Mouse (Mus musculus): ENCODE measurements around the gene Tmbim1. TPM values are rescaled to one million over a fixed set of nuclear protein-coding genes. Genes with fewer than 3 reads are reported as not detected.

Tmbim1 gene
- 7.7 and 8.7 TPM in 2 replicates for polyA plus RNA-seq (2012; rRNA removed)

DNA sequence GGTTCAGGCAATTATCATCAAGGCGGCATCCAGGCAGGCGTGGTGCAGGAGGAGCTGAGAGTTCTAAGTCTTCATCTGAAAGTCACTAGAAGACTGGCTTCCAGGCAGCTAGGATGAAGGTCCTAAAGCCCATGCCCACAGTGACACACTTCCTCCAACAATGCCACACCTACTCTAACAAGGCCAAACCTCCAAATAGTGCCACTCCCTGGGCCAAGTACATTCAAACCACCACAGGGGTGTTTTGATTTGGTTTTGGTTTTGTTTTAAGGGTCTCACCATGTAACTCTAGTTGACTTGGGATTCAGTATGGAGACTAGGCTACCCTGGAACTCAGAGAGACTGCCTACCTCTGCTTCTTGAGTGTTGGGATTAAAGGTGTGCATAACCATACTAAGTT lies at the start of gene Tmbim1:
Tmbim1 (minus strand) TSS at position 101 of the 400 bp plus-strand sequence.

DNA sequence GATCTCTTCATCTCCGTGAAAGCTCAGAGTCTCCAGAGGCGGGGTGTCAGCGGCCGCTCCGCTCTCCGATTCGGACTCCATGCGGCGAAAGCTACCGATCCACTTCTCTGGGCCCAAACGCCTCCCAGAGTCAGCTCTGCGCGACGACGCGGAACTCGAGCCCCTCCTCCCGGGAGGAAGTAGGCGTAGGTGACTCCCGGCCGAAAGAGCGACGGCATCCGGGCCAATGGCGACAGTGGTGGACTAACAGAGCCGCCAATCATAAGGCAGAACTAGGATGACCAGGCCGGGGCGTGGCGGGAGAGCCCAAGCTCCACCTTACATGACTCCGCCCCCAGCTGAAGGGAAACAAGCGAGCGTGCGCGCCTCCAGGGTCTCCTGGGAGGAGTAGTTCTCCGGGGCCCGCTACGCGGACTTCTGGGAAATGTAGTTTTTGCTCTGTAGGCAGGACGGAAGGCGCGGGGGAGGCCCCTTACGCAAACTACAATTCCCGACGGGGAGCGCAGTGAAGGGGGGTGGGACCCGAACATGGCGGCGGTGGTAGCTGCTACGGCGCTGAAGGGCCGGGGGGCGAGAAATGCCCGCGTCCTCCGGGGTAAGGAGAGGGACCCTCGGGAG lies 20.8 kb downstream of the Tmbim1 start, which contains the start of the genes Aamp and Pnkd:
Aamp (minus strand) TSS at position 196 of the 618 bp plus-strand sequence.
Pnkd (plus strand) TSS at position 388 of the 618 bp plus-strand sequence.

GRCm38 (mm10) chr1:74278538-74278937 lies 26.9 kb downstream of the Tmbim1 start, which contains the start of gene Gpbar1:
Gene Gpbar1 (plus strand): TSS chr1:74278550.

Other genes with a start within 250 kb of the Tmbim1 start
- 6.3 TPM in 2 replicates for gene Tns1, start 181.2 kb downstream of the Tmbim1 start, polyA plus RNA-seq (2012; rRNA removed)
- 0.05 and 0.07 TPM in 2 replicates for gene Rufy4, start 180.1 kb downstream of the Tmbim1 start, polyA plus RNA-seq (2012; rRNA removed)
- gene Cxcr2, start 151.6 kb downstream of the Tmbim1 start, polyA plus RNA-seq (2012; rRNA removed): 0.53 and 0.91 TPM in 2 replicates
- gene Cxcr1, start 111.0 kb downstream of the Tmbim1 start, polyA plus RNA-seq (2012; rRNA removed): 0.06 TPM in 1 of 2 replicates, not detected in the other
- 95.7 and 105 TPM in 2 replicates for gene Arpc2, start 69.5 kb downstream of the Tmbim1 start, polyA plus RNA-seq (2012; rRNA removed)
- gene Gpbar1, start 27.1 kb downstream of the Tmbim1 start, polyA plus RNA-seq (2012; rRNA removed): 0.38 and 0.45 TPM in 2 replicates
- 56.1 and 58.3 TPM in 2 replicates for gene Aamp, start 20.9 kb downstream of the Tmbim1 start, polyA plus RNA-seq (2012; rRNA removed)
- 16.0 and 16.4 TPM in 2 replicates for gene Pnkd, start 20.7 kb downstream of the Tmbim1 start, polyA plus RNA-seq (2012; rRNA removed)
- gene Catip, start 56.5 kb upstream of the Tmbim1 start, polyA plus RNA-seq (2012; rRNA removed): 0.06 and 0.11 TPM in 2 replicates
- gene Slc11a1, start 69.6 kb upstream of the Tmbim1 start, polyA plus RNA-seq (2012; rRNA removed): 8.0 and 13.7 TPM in 2 replicates
- 32.1 and 35.4 TPM in 2 replicates for gene Ctdsp1, start 85.9 kb upstream of the Tmbim1 start, polyA plus RNA-seq (2012; rRNA removed)
- 0.34 and 0.36 TPM in 2 replicates for gene Vil1, start 103.8 kb upstream of the Tmbim1 start, polyA plus RNA-seq (2012; rRNA removed)
- 23.4 and 28.6 TPM in 2 replicates for gene Cnot9, start 200.4 kb upstream of the Tmbim1 start, polyA plus RNA-seq (2012; rRNA removed)
- 0.01 TPM in 2 replicates for gene Plcd4, start 237.3 kb upstream of the Tmbim1 start, polyA plus RNA-seq (2012; rRNA removed)
- gene Usp37, start 238.7 kb upstream of the Tmbim1 start, polyA plus RNA-seq (2012; rRNA removed): 4.5 and 5.5 TPM in 2 replicates

Data from liver, embryonic 14 days (tissue).